Mouse (Mus musculus): ENCODE results near the gene Asgr2.
A peak's percentile ranks its signal among the peaks of the same experiment; 100 is the strongest.
"Not testable (repeated sequence)": the region's sequence is repeated elsewhere in the genome, so short reads cannot be mapped to it uniquely, and the experiment has no call there.

Asgr2 gene

GRCm38 (mm10) chr11:70097396-70097795, 5.0 kb downstream of the Asgr2 start:
- no peak for DNase-seq (ENCODE audit: inconsistent ontology term)

- no peak for DNase-seq (ENCODE audit: inconsistent ontology term)
Measured at GRCm38 (mm10) chr11:70099102-70099501, 6.7 kb downstream of the Asgr2 start.

- DNase-seq (ENCODE audit: inconsistent ontology term): no peak
Measured at GRCm38 (mm10) chr11:70099809-70100208, 7.4 kb downstream of the Asgr2 start.

- DNase-seq (ENCODE audit: inconsistent ontology term): no peak
Measured at GRCm38 (mm10) chr11:70103701-70104315, 11.4 kb downstream of the Asgr2 start.

GRCm38 (mm10) chr11:70107085-70107484, 14.6 kb downstream of the Asgr2 start:
- DNase-seq (ENCODE audit: inconsistent ontology term): no peak

- no peak for DNase-seq (ENCODE audit: inconsistent ontology term)
Measured at GRCm38 (mm10) chr11:70110146-70110545, 17.7 kb downstream of the Asgr2 start.

DNA sequence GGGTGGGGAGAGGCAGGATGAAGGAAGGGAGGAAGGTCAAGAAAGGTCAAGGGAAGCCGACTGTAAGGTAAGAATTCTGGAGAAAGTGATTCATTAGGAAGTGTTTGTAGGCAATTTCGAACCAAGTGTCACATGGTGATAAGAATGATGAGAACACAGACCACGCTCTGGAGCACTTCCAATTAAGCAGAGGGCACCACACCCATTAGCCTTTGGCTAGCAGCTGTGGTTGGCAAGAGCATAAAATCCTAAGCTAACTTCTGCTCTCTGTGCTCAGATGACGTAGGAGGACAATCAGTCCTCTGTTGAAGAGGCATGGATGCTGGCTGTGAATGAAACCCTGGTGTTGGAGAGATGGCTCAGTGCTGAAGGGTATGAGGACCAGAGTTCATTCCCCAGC, 22.1 kb downstream of the Asgr2 start:
- DNase-seq (ENCODE audit: inconsistent ontology term): peak; percentile 6

- DNase-seq (ENCODE audit: inconsistent ontology term): no peak
Measured at GRCm38 (mm10) chr11:70115901-70116300, 23.5 kb downstream of the Asgr2 start.

DNA sequence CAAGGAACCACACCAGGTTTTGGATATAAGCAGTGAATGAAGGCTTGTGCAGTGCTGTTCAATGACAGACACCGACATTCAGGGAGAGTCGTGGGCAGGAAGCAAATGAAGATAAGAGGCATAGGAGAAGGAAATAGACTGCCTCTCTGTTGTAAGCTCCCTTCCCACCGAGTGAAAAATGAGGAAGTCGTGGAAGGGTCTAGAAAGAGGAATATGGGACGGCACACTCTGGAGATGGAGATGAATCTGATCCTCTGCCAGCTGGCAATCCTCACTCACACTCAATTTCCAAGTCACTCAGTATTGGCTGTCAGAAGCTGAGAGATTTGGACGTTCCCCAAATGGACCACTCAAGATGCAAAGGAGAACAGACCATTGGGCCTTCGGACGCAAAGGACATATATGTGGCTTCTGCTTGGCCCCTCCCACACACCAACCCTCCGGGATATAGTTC, 37.5 kb downstream of the Asgr2 start, which contains the start of gene Mgl2:
Gene Mgl2, plus strand, starts transcription at position 404 of the 454 bp plus-strand sequence.
- DNase-seq (ENCODE audit: inconsistent ontology term): no peak

DNA sequence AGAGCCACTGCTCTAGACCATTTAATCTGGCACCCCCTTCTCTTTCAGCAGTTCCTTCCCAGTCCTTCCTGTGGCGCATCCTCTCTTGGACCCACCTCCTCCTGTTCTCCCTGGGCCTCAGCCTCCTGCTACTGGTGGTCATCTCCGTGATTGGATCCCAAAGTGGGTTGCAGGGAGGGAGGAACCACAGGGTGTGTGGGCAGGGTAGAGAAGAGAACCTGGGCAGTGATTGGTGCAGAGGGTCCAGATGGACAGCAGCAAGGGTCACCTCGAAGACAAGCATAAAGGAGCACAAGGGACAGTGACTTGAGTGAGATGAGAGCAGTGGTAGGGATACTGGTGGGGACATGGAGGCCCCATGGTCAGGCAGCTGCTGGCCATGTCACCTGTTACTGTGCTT, 42.6 kb downstream of the Asgr2 start:
- not testable (repeated sequence) for DNase-seq (ENCODE audit: inconsistent ontology term)

- not testable (repeated sequence) for DNase-seq (ENCODE audit: inconsistent ontology term)
Measured at GRCm38 (mm10) chr11:70135925-70136324, 43.5 kb downstream of the Asgr2 start.

DNA sequence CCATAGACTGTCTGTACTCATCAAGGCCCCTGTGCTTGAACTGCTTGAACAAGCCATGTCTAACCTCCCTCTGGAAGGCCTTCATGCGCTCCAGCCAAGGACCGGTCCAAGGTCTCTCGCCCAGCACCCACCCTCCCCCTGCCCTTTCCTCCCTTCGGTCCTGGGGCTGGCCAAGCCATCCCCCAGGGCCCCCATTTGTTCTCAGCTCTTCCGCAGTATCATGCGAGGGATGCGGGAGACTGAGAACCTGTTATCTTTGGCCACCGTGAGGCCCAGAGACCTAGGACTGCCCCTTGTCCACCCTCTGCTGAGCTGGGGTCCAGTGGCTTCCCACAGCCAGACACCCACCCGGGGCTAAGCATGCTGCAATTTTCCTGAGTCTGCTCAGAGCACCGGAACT, 46.7 kb downstream of the Asgr2 start:
- no peak for DNase-seq (ENCODE audit: inconsistent ontology term)

- DNase-seq (ENCODE audit: inconsistent ontology term): peak; percentile 34
Measured at GRCm38 (mm10) chr11:70151072-70151471, 58.6 kb downstream of the Asgr2 start.

All from Muller cell, postnatal 12 days (primary cell).